Mouse (Mus musculus) neural tube, embryonic 13.5 days (tissue): Measurements from ENCODE around the gene Agpat1. TPM values are rescaled to one million over a fixed set of nuclear protein-coding genes. Genes with fewer than 3 reads are reported as not detected.

Experiments
- ATAC-seq: fragments of 200-750 bp; cut with Nextera tagmentation; 2 replicates; pipeline ENCODE4 v1.8.0; 2017; ENCODE audit warnings: low read depth, mild to moderate bottlenecking, moderate TSS enrichment, moderate library complexity
- H3K27ac ChIP-seq: fragments of 300-500 bp; sonication (generic); replicated peaks from 2 replicates; pipeline ENCODE4 v1.5.1; 2015; ENCODE audit warnings: moderate library complexity, mild to moderate bottlenecking, inconsistent platforms
- H3K27me3 ChIP-seq: fragments of 300-500 bp; sonication (generic); 2 replicates; pipeline ENCODE4 v1.6.1; 2015; ENCODE audit warnings: mild to moderate bottlenecking, inconsistent platforms
- H3K36me3 ChIP-seq: fragments of 300-500 bp; sonication (generic); 2 replicates; pipeline ENCODE4 v1.6.1; 2015; ENCODE audit warnings: mild to moderate bottlenecking, inconsistent platforms
- H3K4me1 ChIP-seq: fragments of 300-500 bp; sonication (generic); replicated peaks from 2 replicates; pipeline ENCODE4 v1.6.1; 2015; ENCODE audit warnings: inconsistent platforms
- H3K4me2 ChIP-seq: fragments of 300-500 bp; sonication (generic); 2 replicates; pipeline ENCODE4 v1.6.1; 2015; ENCODE audit warnings: inconsistent platforms, mild to moderate bottlenecking, moderate library complexity
- H3K4me3 ChIP-seq: fragments of 300-500 bp; sonication (generic); 2 replicates; pipeline ENCODE4 v1.5.1; 2015; ENCODE audit warnings: mild to moderate bottlenecking, inconsistent platforms
- H3K9ac ChIP-seq: fragments of 300-500 bp; sonication (generic); 2 replicates; pipeline ENCODE4 v1.6.1; 2015; ENCODE audit warnings: moderate library complexity, mild to moderate bottlenecking, inconsistent platforms
- H3K9me3 ChIP-seq: fragments of 300-500 bp; sonication (generic); 2 replicates; pipeline ENCODE4 v1.6.1; 2016; ENCODE audit warnings: inconsistent platforms
- WGBS: fragments of 180-500 bp; shearing (Covaris S2); methylation state at CpG from one replicate; pipeline ENCODE4 v1.1.7; 2015; 5-methylcytosine and 5-hydroxymethylcytosine counted together
- polyA plus RNA-seq: library from polyadenylated mRNA; unstranded; fragments of >200 nt; fragmentation: Nextera tagmentation; extraction: Ambion mirVana; gene quantifications from 2 replicates; pipeline ENCODE4 v1.2.1, GENCODE M21; 2015

Gene Agpat1
- polyA plus RNA-seq, 1 experiment from 2014 or later: 99.6 TPM

GRCm38 (mm10) chr17:34652985-34653384, 48.9 kb downstream of the Agpat1 start:
- Histone ChIP-seq H3K9ac (no peak overlapping the region), H3K4me2 (no peak overlapping the region), H3K27ac (no peak overlapping the region), H3K36me3 (peaks cover 66% of the 10 kb centered on the region), H3K4me3 (no peak overlapping the region), H3K4me1 (peaks cover 19% of the 10 kb centered on the region), H3K27me3 (no peaks in the 10 kb centered on the region), H3K9me3 (no peaks in the 10 kb centered on the region)
- 93% methylated on average over 8 of the region's 8 CpGs for WGBS
- no peak for ATAC-seq

- 69% methylated on average over 9 of the region's 9 CpGs for WGBS
- H3K4me1 ChIP-seq: peaks cover 13% of the 10 kb centered on the region
- no peak overlapping the region for H3K4me3 ChIP-seq
- peaks cover 3% of the 10 kb centered on the region for H3K27me3 ChIP-seq
- H3K9ac ChIP-seq: no peak overlapping the region
- ATAC-seq: no peak
- H3K27ac ChIP-seq: no peak overlapping the region
- no peaks in the 10 kb centered on the region for H3K9me3 ChIP-seq
- no peak overlapping the region for H3K4me2 ChIP-seq
- H3K36me3 ChIP-seq: peaks cover 66% of the 10 kb centered on the region
These were observed 49.8 kb downstream of the Agpat1 start for GRCm38 (mm10) chr17:34653746-34654285.

- 91% methylated on average over 13 of the region's 13 CpGs for WGBS
- H3K9ac ChIP-seq: no peak overlapping the region
- H3K9me3 ChIP-seq: no peaks in the 10 kb centered on the region
- no peak overlapping the region for H3K4me2 ChIP-seq
- peaks cover 9% of the 10 kb centered on the region for H3K27me3 ChIP-seq
- peaks cover 13% of the 10 kb centered on the region for H3K4me1 ChIP-seq
- H3K36me3 ChIP-seq: peaks cover 60% of the 10 kb centered on the region
- ATAC-seq: no peak
- no peak overlapping the region for H3K27ac ChIP-seq
- H3K4me3 ChIP-seq: no peak overlapping the region
These were observed 50.3 kb downstream of the Agpat1 start for GRCm38 (mm10) chr17:34654392-34654791.

GRCm38 (mm10) chr17:34655160-34655559, 51.1 kb downstream of the Agpat1 start:
- no peak for ATAC-seq
- 84% methylated on average over 7 of the region's 7 CpGs for WGBS
- H3K9ac ChIP-seq: no peak overlapping the region
- H3K4me1 ChIP-seq: peaks cover 13% of the 10 kb centered on the region
- H3K4me3 ChIP-seq: no peak overlapping the region
- H3K9me3 ChIP-seq: no peaks in the 10 kb centered on the region
- no peak overlapping the region; the same call in 1 of the 2 replicates for H3K27ac ChIP-seq
- H3K27me3 ChIP-seq: peaks cover 16% of the 10 kb centered on the region
- H3K4me2 ChIP-seq: no peak overlapping the region
- H3K36me3 ChIP-seq: peaks cover 52% of the 10 kb centered on the region

- no peak overlapping the region for H3K9ac ChIP-seq
- peak; percentile 13; the same call in 1 of the 2 replicates for ATAC-seq
- H3K36me3 ChIP-seq: peaks cover 48% of the 10 kb centered on the region
- 78% methylated on average over 4 of the region's 4 CpGs for WGBS
- H3K4me2 ChIP-seq: no peak overlapping the region
- peaks cover 13% of the 10 kb centered on the region for H3K4me1 ChIP-seq
- H3K27ac ChIP-seq: no peak overlapping the region
- no peaks in the 10 kb centered on the region for H3K9me3 ChIP-seq
- peaks cover 20% of the 10 kb centered on the region for H3K27me3 ChIP-seq
- no peak overlapping the region for H3K4me3 ChIP-seq
These were observed 51.5 kb downstream of the Agpat1 start for GRCm38 (mm10) chr17:34655581-34655991.

- no peak overlapping the region for H3K9ac ChIP-seq
- 47% methylated on average over 8 of the region's 8 CpGs for whole genome bisulfite sequencing
- peaks cover 31% of the 10 kb centered on the region for H3K27me3 ChIP-seq
- H3K4me1 ChIP-seq: peaks cover 17% of the 10 kb centered on the region
- H3K36me3 ChIP-seq: peaks cover 37% of the 10 kb centered on the region
- no peak overlapping the region for H3K27ac ChIP-seq
- no peak overlapping the region for H3K4me2 ChIP-seq
- no peak overlapping the region for H3K4me3 ChIP-seq
- no peak for ATAC-seq
- no peaks in the 10 kb centered on the region for H3K9me3 ChIP-seq
These were observed 52.6 kb downstream of the Agpat1 start for GRCm38 (mm10) chr17:34656666-34657065.

GRCm38 (mm10) chr17:34657271-34657670, 53.2 kb downstream of the Agpat1 start:
- H3K4me2 ChIP-seq: no peak overlapping the region
- H3K9me3 ChIP-seq: no peaks in the 10 kb centered on the region
- 45% methylated on average over 2 of the region's 2 CpGs for WGBS
- no peak for ATAC-seq
- H3K4me3 ChIP-seq: no peak overlapping the region
- H3K27ac ChIP-seq: no peak overlapping the region
- peaks cover 17% of the 10 kb centered on the region for H3K4me1 ChIP-seq
- peaks cover 31% of the 10 kb centered on the region for H3K27me3 ChIP-seq
- H3K36me3 ChIP-seq: peaks cover 31% of the 10 kb centered on the region
- H3K9ac ChIP-seq: no peak overlapping the region

GRCm38 (mm10) chr17:34658145-34658544, 54.1 kb downstream of the Agpat1 start:
- H3K4me1 ChIP-seq: peaks cover 17% of the 10 kb centered on the region
- no peak overlapping the region for H3K27ac ChIP-seq
- no peak for ATAC-seq
- H3K9me3 ChIP-seq: no peaks in the 10 kb centered on the region
- peaks cover 23% of the 10 kb centered on the region for H3K36me3 ChIP-seq
- H3K9ac ChIP-seq: no peak overlapping the region
- WGBS: 84% methylated on average over 2 of the region's 2 CpGs
- H3K27me3 ChIP-seq: peaks cover 39% of the 10 kb centered on the region
- H3K4me3 ChIP-seq: no peak overlapping the region
- H3K4me2 ChIP-seq: no peak overlapping the region

GRCm38 (mm10) chr17:34658591-34658990, 54.5 kb downstream of the Agpat1 start:
- no peak for ATAC-seq
- H3K4me2 ChIP-seq: no peak overlapping the region
- H3K9ac ChIP-seq: no peak overlapping the region
- no peaks in the 10 kb centered on the region for H3K9me3 ChIP-seq
- no peak overlapping the region for H3K4me3 ChIP-seq
- H3K4me1 ChIP-seq: peaks cover 17% of the 10 kb centered on the region
- peaks cover 44% of the 10 kb centered on the region for H3K27me3 ChIP-seq
- WGBS: 77% methylated on average over 3 of the region's 3 CpGs
- no peak overlapping the region for H3K27ac ChIP-seq
- H3K36me3 ChIP-seq: peaks cover 18% of the 10 kb centered on the region

GRCm38 (mm10) chr17:34659181-34659896, 55.3 kb downstream of the Agpat1 start:
- Histone ChIP-seq H3K36me3 (peaks cover 11% of the 10 kb centered on the region), H3K4me3 (no peak overlapping the region), H3K27ac (no peak overlapping the region), H3K4me1 (peaks cover 17% of the 10 kb centered on the region), H3K27me3 (peaks cover 48% of the 10 kb centered on the region), H3K9ac (no peak overlapping the region), H3K9me3 (no peaks in the 10 kb centered on the region), H3K4me2 (no peak overlapping the region)
- WGBS: 67% methylated on average over 12 of the region's 12 CpGs
- ATAC-seq: no peak

GRCm38 (mm10) chr17:34659897-34660214, 55.8 kb downstream of the Agpat1 start:
- peaks cover 17% of the 10 kb centered on the region for H3K4me1 ChIP-seq
- no peak overlapping the region for H3K9ac ChIP-seq
- ATAC-seq: no peak
- H3K4me2 ChIP-seq: no peak overlapping the region
- H3K27ac ChIP-seq: no peak overlapping the region
- peaks cover 6% of the 10 kb centered on the region; the same call in 1 of the 2 replicates for H3K36me3 ChIP-seq
- 70% methylated on average over 3 of the region's 3 CpGs for WGBS
- H3K27me3 ChIP-seq: peaks cover 48% of the 10 kb centered on the region
- no peak overlapping the region for H3K4me3 ChIP-seq
- H3K9me3 ChIP-seq: no peaks in the 10 kb centered on the region

GRCm38 (mm10) chr17:34660259-34660820, 56.3 kb downstream of the Agpat1 start:
- no peak for ATAC-seq
- no peak overlapping the region for H3K4me2 ChIP-seq
- H3K36me3 ChIP-seq: peaks cover 1% of the 10 kb centered on the region; the same call in 1 of the 2 replicates
- no peak overlapping the region for H3K9ac ChIP-seq
- H3K4me1 ChIP-seq: peaks cover 17% of the 10 kb centered on the region
- no peak overlapping the region for H3K27ac ChIP-seq
- H3K9me3 ChIP-seq: no peaks in the 10 kb centered on the region
- H3K27me3 ChIP-seq: peaks cover 48% of the 10 kb centered on the region
- 41% methylated on average over 11 of the region's 11 CpGs for WGBS
- H3K4me3 ChIP-seq: no peak overlapping the region
